Mouse (Mus musculus) mammary gland, adult 2 months (tissue): Measurements from ENCODE around the gene Ccnb1ip1. TPM values are rescaled to one million over a fixed set of nuclear protein-coding genes. Genes with fewer than 3 reads are reported as not detected.

Experiments
- polyA plus RNA-seq: library from polyadenylated mRNA; depleted of rRNA; stranded (reverse); fragments of >200 nt; gene quantifications from 2 replicates; pipeline ENCODE4 v1.2.3, GENCODE M21; 2012; ENCODE audit warnings: low replicate concordance; rRNA removed

Ccnb1ip1 gene
- polyA plus RNA-seq, result not detected in 2 replicates

DNA sequence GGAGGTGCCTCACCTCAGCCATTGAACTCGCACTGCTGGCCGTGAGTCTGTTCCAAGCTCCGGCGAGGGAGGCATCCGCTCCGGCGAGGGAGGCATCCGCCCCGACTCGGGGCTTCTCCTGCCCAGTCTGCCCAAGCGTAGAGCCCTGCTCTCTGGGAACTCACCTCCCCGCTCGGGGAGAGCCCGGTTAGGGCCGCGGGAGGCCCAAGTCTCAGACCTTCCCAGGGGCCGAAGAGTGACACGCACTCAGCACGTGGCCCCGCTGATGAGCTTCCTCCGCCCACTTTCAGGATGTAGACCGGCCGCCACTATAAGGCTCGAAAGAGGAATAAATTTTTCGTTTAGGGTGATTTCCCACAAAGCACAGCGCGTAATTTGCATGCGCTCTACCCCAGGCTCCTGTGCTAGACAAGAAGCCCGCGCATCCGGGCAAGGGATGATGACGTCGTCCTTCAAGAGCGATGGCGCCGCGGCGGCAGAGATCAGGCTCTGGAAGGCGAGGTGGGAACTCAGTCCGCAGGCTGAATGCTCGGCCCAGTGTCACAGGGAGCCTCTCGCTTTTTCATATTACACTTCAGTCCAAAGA is at the start of gene Ccnb1ip1, which contains the start of gene Parp2:
TSS of gene Ccnb1ip1 (minus strand) at position 246 of the 586 bp plus-strand sequence.
TSS of gene Parp2 (plus strand) at position 355 of the 586 bp plus-strand sequence.

DNA sequence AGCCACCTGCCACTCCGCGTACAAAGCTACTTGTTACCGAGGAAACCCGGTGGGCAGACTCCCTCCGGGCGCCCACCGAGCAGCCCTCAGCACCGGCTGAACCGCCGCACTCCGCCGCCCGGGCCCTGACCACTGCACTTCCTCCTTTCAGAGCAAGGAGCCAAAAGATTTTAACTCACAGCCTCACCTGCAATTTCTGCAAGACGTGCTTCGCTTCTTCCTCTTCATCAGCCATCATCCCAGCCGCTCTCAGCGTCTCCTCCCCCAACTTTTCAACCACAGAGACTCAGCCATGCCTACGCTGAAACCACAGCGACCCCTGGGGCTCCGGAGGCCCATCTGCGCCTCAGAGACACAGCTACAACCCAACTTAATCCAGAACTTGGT is 22.3 kb downstream of the Ccnb1ip1 start, which contains the start of gene Ttc5:
TSS of gene Ttc5 (minus strand) at position 269 of the 387 bp plus-strand sequence.

DNA sequence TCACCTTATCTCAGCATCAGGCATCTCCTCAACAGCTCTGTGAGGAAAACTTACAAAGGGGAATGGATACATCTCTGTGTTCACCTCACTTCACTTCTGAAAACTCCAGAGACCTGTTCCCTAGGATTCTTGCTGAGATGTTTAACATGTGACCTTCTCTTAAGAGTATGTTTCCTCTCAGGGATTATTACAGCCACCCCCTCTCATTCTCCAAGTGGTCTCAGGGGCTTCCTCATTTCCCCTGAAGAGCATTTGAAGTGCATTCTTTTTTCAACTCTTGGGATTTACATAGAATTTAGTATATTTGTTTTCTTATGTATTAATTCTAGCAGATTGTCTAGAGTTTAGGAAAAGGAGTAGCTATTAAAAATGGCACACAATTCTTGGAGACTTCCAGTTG is 62.5 kb downstream of the Ccnb1ip1 start, which contains the start of gene Olfr749:
TSS of gene Olfr749 (minus strand) at position 101 of the 400 bp plus-strand sequence.

Other genes with a start within 250 kb of the Ccnb1ip1 start
- gene Olfr744, start 192.9 kb downstream of the Ccnb1ip1 start, polyA plus RNA-seq, result not detected in 2 replicates
- not detected in 2 replicates for gene Olfr745, start 168.3 kb downstream of the Ccnb1ip1 start, polyA plus RNA-seq
- not detected in 2 replicates for gene Olfr746, start 160.6 kb downstream of the Ccnb1ip1 start, polyA plus RNA-seq
- not detected in 2 replicates for gene Olfr747, start 114.5 kb downstream of the Ccnb1ip1 start, polyA plus RNA-seq
- not detected in 2 replicates for gene Olfr748, start 100.4 kb downstream of the Ccnb1ip1 start, polyA plus RNA-seq
- not detected in 2 replicates for gene Olfr749, start 62.6 kb downstream of the Ccnb1ip1 start, polyA plus RNA-seq
- gene Ttc5, start 22.2 kb downstream of the Ccnb1ip1 start, polyA plus RNA-seq, result 22.2 and 29.4 TPM in 2 replicates
- 13.0 and 34.5 TPM in 2 replicates for gene Parp2, start 109 bp upstream of the Ccnb1ip1 start, polyA plus RNA-seq
- gene Tep1, start 62.8 kb upstream of the Ccnb1ip1 start, polyA plus RNA-seq, result 42.0 and 46.3 TPM in 2 replicates
- 2.2 and 24.0 TPM in 2 replicates for gene Klhl33, start 89.8 kb upstream of the Ccnb1ip1 start, polyA plus RNA-seq
- 91.2 and 179 TPM in 2 replicates for gene Osgep, start 117.2 kb upstream of the Ccnb1ip1 start, polyA plus RNA-seq
- gene Apex1, start 117.2 kb upstream of the Ccnb1ip1 start, polyA plus RNA-seq, result 32.1 and 70.1 TPM in 2 replicates
- 100 and 139 TPM in 2 replicates for gene Pip4p1, start 123.1 kb upstream of the Ccnb1ip1 start, polyA plus RNA-seq
- 32.2 and 73.1 TPM in 2 replicates for gene Pnp, start 123.3 kb upstream of the Ccnb1ip1 start, polyA plus RNA-seq
- 13.4 and 26.9 TPM in 2 replicates for gene Gm49342, start 136.8 kb upstream of the Ccnb1ip1 start, polyA plus RNA-seq
- 1.5 and 3.5 TPM in 2 replicates for gene Pnp2, start 148.3 kb upstream of the Ccnb1ip1 start, polyA plus RNA-seq
- gene Rnase10, start 200.0 kb upstream of the Ccnb1ip1 start, polyA plus RNA-seq, result 0.38 and 0.83 TPM in 2 replicates
- gene Rnase9, start 234.1 kb upstream of the Ccnb1ip1 start, polyA plus RNA-seq, result not detected in 2 replicates
- not detected in 2 replicates for gene Rnase11, start 242.4 kb upstream of the Ccnb1ip1 start, polyA plus RNA-seq
- not detected in 2 replicates for gene Rnase12, start 249.9 kb upstream of the Ccnb1ip1 start, polyA plus RNA-seq